Mouse (Mus musculus): ENCODE data around the gene Pik3r1. TPM values are rescaled to one million over a fixed set of nuclear protein-coding genes. Genes with fewer than 3 reads are reported as not detected.

The Pik3r1 gene
- total RNA-seq (2015), result 67.7 and 93.8 TPM in 2 replicates
- total RNA-seq (2017), result 56.5 and 69.6 TPM in 2 replicates

DNA sequence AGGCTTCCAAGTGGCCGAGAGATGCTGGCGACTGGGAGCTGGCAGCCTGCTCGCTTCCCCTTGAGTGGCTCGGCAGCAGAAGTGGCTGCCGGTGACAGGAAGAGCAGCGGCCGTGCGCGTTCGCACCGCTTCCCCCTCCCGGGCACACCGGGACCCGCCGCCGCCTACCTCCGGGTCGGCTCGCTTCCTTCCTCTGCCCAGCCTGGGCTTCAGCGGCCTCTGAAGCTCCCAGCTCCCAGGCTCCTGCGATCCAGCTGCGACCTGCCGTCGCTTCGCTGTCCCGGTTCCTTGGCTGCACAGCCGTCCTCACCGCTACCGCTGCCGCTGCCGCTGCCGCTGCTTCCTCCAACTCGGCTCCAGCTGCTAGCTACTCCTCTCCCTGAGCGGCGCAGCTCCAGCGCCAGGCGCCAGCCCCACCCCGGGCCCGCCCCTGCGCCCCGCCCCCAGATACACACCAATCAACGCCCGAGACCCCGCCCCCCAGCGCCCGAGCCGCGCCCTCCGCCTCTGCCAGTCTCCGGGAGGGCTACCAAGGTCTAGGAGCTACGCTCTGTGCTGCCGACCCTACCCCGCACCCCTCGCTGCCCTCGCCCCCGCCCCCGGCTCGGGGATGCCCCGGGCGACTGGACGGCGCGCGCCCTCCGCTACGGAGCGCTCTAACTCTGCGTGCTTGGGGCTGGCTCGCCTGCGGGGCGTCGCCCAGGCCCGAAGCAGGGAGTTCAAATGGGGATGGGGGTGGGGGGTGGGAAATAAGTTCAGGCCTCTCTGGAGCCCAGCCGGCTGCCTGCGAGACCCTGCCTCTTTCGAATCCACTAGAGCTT is at the start of gene Pik3r1:
Pik3r1 (minus strand) TSS at position 409 of the 821 bp plus-strand sequence.
- peak; percentile 73 for ATAC-seq (ENCODE audit: poor library complexity, severe bottlenecking)

DNA sequence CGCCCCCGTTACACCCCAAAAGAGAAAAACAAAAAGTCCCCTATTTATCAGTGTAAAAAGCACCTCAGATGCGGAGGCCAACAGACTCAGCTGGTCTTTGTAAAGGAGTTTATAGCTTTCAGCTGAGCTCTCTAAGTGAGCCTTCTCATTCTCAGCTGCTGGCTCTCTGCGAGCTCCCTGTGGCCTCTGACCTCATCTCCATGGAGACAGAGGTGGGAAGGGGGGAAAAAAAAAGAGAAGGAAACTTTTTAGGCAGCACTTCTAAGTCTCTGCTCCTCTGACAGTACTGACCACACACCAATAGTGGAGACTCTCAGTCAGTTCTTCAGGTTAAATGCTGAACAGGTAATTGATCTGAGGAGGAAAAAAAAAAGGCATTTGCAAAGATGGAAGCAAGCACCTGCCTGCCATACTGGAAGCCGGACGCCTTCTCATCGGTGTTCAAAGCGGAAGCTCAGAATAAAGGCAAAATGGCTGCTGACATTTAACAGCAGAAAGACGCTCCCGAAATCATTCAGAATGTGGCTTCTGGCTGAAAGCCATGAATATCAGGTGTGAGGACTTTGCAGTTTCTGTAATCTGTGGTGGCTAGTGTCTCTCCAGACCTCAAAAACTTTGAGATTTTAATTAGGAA is 45.4 kb upstream of the Pik3r1 start:
- ATAC-seq (ENCODE audit: poor library complexity, severe bottlenecking), result no peak

DNA sequence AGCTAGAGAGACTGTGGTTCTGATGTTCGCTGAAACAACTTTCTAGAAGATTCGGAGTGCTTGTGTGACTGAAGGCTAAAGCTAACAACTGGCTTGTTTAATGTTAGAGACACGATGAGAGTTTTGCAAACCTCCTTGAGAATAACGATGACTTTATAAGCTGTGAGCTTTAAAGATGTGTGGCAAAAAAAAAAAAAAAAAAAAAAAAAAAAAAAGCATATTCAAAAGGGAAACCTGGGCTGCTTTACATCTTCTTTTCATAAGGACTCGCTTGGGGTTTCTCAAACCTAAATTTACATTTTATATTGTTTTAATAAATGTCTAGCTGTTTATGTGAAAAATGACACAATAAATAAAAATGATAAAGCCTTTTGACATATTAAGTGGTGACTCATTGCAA is 44.3 kb upstream of the Pik3r1 start:
- ATAC-seq (ENCODE audit: poor library complexity, severe bottlenecking), result no peak

DNA sequence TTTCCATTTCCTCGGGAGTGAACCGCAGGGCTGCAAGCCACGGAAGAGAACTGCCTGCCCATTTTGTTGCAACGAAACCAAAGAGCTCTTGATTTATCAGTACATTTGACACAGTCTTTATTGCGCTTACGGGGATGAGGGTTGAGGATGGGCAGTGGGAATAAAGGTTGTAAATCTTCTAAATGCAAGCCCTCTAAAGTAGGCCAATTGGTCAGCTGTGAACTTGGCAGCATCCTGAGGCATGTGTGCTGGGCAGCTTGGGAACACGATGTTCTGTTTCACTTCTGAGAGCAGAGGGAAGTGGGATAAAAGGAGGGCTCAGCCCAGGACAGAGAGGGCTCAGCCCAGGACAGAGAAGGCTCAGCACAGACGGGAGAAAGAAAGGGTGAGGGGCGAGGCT is 43.9 kb upstream of the Pik3r1 start:
- ATAC-seq (ENCODE audit: poor library complexity, severe bottlenecking), result peak; percentile 68

DNA sequence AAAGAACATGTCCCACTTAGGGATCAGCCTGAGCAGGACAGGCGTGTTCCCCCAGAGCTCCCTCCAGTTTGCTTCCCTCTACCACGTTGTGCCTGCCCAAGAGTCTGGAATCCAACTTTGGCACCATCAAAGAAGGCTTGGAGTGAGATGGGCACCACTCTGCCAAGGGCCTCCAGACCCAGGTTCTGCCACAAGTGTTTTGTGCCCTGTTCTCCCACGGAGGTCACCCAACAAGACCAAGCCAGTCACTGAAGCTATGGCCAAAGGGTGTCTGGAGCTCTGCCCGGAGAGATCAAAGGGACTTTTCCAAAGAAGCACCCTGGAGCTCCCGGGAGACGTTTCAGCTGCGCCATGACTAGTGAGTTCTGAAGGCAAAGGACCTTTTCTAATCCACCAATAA is 42.6 kb upstream of the Pik3r1 start:
- no peak for ATAC-seq (ENCODE audit: poor library complexity, severe bottlenecking)

DNA sequence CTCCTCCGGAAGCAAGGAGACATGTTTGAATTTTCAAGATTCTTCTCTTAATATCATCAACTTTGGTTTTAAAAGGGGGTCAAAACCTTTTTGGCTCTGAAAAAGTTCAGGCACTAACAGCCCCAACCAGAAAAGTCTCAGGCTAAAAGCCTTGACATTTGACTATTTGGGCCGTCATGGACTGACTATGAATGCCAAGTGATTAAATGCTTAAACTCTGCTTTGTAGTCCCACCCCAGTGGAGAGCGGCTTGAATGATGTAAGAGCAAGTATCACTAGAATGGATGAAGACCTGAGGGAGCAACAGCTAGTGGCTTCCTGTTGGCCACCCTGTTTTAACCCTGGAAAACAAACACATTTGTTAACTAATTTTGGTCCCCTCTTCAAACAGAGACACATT is 41.8 kb upstream of the Pik3r1 start:
- ATAC-seq (ENCODE audit: poor library complexity, severe bottlenecking), result no peak

DNA sequence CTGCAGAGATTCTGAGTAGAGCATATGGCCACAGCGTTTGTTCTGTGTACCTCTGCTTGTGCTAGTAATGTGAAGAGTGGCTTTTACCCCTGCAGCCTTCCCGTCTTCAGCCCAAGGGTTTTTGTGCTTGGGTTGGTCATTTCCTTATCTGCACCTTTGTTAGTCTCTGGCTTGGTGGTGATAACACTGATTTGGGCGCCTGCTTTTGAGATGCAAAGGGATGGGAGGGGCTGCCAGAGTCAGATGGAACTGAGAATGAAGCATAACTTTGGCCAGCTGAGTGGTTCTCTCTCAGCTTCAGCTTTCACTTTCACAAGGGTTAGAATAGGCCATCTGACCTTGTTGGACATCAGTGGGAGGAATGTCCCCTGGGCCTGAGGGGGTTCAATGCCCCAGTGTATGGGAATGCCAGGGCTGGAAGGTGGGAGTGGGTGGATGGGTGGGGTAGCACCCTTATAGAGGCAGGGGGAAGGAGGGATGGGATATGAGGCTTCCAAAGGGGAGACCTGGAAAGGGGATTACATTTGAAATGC is 37.6 kb upstream of the Pik3r1 start:
- no peak for ATAC-seq (ENCODE audit: poor library complexity, severe bottlenecking)

DNA sequence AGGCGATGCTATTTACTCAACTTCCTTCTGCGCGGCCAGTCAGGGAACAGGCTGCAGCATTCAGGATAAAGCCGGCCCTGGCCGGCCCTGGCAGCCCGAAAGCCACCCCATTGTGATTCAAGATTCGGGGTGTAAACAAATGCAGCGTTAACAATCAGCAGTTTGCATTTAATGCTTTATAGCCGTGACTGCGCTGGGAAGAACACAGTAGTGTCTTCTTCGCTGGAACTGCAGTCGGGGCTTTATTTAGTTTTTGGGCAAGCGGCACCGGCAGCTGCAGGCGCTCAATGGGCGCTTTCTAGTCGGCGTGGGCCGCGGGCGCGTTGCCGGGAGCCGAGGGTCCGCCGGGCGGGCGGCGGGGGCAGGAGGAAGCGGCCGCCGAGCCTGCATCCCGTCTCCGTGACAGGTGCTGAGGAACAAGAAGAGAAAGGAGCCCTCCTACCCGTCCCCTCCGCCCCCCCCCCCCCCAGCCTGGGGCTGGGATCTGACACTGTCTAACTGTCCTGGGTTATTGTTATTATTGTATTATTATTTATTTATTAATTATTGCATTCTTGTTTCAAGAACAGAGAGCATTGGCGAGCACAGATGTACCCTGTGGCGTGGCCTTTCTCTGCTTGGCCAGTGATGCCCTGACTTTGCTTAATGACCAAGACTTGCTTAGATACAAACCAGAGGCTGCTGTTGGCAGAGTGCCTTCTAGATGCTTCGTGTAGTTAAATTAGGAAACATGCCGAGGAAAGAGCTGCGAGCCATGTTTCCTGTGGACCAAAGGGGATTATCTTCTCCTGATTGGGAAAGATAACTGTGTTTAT is 33.6 kb upstream of the Pik3r1 start:
- peak; percentile 76 for ATAC-seq (ENCODE audit: poor library complexity, severe bottlenecking)

DNA sequence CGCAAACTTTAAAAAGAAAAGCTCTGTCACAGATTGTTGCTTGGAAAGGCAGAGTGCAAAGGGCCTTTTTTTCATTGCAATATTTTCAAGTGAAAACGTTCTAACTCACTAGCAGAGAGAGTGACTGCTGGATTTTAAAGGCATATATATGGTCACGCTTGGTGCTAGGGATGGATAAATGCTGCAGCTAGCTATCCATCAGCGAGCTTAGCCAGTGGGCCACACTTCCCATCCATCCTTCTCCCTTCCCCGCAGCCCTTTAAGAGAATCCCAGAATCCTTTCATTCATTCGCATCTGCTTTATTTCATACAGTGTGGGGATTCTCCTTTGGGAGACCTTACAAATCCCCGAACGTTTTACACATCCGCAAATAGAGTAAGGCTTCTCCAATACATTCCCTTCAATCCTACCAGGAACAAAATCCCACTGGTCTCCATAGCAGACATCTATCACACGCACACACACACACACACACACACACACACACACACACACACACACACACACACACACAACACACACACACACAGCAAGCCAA is 32.9 kb upstream of the Pik3r1 start:
- no peak for ATAC-seq (ENCODE audit: poor library complexity, severe bottlenecking)

DNA sequence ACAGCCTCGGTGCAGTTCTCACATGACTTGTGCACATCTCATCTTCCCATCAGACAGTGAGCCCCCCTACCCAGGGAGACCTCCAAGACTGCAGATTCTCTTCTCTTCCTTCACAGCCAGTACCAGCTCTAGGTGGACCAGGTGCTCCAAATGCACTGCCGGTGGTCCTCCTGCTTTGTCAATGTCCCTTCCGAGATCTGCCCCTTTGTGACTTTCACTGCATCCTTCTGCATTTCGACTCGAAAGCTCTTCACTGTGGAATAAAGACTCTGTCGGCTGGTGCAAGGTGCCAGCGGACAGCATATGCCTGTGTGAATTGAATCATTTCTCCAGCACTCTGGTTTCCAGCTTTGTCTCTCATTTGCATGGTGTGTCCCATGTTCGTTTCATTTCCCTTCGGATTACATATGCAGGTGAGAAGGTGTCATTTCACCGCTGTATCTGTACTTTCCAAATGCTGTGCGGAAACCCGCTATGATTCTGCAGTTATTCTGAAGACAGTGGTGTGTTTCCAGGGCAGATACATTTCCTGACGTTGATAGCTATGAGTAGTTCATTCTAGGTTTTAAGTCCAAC is 32.1 kb upstream of the Pik3r1 start:
- ATAC-seq (ENCODE audit: poor library complexity, severe bottlenecking), result no peak

DNA sequence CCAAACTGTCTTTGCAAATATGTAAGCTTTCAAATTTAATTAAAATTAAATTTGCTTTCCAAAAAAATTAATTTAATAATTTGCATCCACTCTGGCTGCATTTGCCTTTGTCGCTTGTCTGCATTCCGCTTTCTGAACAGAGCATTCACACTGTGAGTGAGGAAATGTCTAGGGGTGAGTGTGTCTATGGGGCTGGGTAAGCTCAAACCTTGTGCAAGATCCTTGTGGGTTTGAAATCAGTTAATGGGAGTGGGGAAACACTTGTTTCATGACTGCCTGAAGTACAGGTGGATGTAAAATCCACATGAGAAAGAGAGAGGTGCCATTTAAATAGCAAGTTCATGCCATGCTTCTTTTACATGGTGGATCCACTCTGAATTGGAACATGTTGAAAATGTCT is 31.3 kb upstream of the Pik3r1 start:
- ATAC-seq (ENCODE audit: poor library complexity, severe bottlenecking), result peak; percentile 66

DNA sequence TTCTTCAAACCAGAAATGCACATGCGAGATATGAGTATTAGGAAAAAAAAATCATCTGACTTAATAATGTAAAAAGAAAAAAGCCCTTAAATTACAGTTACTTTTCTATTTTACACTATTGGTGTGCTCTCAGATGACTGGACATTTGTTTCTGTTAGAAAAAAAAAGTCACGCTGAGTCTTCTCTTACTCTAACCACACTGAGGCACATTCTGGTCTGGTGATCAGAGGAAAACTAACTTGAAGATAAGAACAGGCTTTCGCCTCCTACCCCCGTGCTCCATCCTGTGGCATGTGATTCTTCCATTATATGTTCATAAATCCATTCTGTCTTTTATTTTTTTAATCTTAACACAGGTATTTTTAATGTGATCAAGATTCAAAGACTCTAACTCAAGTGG is 30.5 kb upstream of the Pik3r1 start:
- no peak for ATAC-seq (ENCODE audit: poor library complexity, severe bottlenecking)

DNA sequence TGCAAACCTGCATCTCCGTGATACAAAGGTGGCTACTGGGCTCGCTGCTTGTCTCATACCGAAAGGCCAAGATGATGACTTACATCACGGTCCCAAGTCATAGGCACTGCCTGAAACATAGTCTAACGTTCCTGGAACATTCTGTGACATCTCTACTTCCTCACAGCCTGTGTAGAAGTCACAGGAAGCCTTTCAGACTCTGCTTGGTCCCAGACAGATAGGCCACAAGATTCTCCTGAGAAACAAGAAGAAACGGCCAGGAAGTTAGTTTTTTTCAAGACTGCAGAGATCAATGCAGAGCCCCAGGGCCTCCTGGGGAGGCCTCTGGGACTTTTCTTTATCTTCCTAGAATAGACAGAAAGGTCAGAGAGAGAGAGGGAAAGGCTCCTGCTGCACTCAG is 29.0 kb upstream of the Pik3r1 start:
- peak; percentile 19; the same call in 1 of the 2 replicates for ATAC-seq (ENCODE audit: poor library complexity, severe bottlenecking)

DNA sequence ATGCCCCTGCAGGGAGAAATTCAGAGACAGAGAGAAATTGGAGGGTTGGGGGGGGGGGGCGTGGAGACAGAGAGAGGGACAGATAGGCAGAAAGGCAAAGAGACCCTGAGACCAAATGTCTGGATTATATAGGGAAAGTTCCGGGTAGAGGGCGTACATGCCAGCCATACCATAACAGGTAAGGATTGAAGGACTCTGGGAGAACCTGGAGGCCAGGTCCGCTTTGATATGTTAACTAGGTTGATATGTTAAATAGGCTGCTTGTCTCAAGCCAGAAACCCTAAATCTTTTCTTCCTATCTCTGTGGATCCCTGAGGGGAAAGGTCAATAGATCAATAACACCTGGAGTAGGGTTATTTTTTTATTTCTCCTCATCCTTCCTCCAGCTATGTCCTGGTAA is 17.7 kb upstream of the Pik3r1 start:
- no peak for ATAC-seq (ENCODE audit: poor library complexity, severe bottlenecking)

DNA sequence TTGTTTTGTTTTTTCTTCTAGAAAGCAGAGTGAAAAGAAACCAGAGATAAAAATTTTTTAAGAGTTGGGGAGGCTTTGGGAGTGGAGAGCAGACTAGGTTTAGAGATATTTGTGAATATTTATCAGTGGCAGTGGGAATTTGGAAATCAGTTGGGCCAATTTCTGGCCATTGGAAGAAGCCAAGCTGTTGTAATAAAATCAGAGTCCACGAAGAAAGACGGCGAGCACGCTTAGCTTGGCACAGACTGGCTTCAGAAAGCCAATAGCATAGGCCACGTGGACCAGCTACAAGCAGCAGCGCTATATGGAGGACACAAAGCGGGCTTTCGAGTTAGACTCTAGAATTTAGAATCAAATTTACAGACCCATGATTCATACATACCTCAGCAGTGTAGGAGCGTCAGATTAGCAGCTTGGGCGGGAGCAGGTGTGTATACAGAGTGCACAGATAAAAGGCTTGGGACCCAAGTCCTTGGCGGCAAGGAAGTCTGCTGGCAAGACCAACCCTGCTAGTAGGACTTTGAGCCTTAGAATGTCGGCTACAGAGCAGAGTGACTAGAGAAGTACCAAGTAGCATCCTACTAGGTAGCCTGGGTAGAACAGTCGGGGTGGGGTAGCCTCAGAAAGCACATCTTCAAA is 16.8 kb upstream of the Pik3r1 start:
- ATAC-seq (ENCODE audit: poor library complexity, severe bottlenecking), result no peak

DNA sequence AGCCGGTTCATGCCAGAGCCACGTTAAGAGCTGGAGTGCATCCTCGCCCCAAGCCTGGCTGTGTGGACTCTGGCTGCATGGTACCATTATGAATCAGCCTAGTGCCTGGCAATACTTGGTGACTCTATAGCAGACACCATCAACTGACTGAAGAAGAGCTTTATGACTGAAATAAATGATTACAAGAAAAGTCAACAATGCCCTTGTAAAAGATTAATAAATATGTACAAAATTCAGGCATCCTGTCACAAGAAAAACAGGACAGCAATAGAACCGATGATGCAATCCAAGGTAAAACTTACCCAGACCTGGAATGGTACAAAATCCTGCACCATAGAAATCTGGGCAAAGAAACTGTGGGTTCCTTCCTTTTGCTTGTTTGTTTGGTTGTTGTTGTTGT is 11.0 kb upstream of the Pik3r1 start:
- ATAC-seq (ENCODE audit: poor library complexity, severe bottlenecking), result no peak

DNA sequence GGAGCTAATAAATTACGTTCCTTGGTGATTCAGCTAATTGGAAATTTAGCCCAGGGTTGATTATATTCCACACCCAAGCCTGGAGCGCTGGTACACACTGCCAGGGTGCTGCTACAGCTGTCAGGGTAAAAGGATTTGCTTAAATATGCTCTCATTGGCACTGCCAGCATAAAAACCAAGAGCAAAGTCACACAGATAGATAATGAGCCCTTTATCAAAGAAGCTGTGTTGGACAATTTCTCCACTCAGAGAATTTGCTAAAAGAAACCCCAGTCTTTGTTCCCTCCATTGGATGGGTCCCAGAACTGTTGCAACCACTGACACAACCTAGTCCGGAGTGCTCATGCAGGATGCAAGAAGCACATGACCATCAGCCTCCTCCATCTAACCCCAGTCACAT is 9.8 kb upstream of the Pik3r1 start:
- ATAC-seq (ENCODE audit: poor library complexity, severe bottlenecking), result no peak

DNA sequence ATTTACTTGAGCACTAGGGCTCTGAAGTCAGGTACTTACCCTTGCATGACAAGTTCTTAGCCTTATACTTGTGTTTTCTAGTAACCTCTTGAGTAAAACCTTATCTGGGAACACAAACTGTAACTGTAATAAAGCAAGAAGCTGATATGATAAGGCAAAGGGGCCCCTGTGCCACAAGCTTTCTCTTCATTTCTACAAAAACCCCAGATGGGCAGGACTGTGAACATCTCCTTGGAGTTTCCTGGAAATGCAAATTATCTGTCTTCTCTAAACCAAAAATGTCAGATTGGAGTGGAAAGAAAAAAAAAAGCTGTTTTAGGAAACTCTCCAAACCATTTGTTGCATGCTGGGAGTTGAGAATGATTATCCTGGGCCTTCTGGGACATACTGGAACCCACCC is 3.1 kb upstream of the Pik3r1 start:
- ATAC-seq (ENCODE audit: poor library complexity, severe bottlenecking), result no peak

DNA sequence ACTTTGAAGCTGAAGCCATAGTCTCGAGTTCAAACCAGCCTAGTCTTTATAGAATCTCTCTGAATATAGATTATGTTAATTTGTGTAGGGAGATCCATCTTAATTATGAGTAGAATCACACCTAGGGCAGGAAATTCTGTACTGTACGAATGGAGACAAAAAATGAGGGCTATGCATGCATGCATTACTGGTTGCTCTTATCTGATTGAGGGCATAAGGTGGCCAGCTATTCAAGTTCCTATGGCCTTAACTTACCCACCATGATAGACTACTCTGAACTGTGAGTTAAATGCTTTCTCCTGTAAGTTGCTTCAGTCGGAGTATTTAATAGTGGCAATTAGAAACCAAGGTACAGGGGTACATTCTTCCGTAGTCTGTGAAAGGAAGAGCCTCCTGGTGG is 1.9 kb upstream of the Pik3r1 start:
- no peak for ATAC-seq (ENCODE audit: poor library complexity, severe bottlenecking)

DNA sequence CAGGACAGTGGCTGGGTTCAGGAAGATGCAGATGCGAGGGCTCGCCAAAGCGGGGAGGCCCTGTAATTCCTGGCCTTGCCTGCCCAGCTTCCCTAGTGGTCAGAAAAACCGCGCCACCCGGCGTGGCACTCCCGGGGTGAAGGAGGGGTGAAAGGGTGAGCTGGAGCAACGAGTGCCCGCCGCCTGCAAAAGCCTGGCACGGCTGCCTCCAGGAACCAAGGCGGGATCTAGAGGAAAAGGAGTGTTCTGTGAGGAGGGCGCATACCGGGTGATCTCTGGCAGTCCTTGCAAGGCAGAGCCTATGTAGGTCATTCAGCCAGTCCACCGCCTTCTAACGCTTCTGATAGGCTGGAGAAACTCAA is 594 bp upstream of the Pik3r1 start:
- ATAC-seq (ENCODE audit: poor library complexity, severe bottlenecking), result peak; percentile 35
